Mouse (Mus musculus): ENCODE measurements around the gene Nr2f2. TPM values are rescaled to one million over a fixed set of nuclear protein-coding genes. Genes with fewer than 3 reads are reported as not detected.

Nr2f2 gene
- polyA plus RNA-seq (2017; shearing (Covaris generic)): not detected

GRCm38 (mm10) chr7:70365941-70366807 lies at the start of gene Nr2f2:
TSS of gene Nr2f2 (minus strand) at chr7:70366735.

